Mouse (Mus musculus): ENCODE data around the gene Gm11549. TPM values are rescaled to one million over a fixed set of nuclear protein-coding genes. Genes with fewer than 3 reads are reported as not detected.

Gm11549 gene
- total RNA-seq, 2 experiments from 2014 or later, result 2.1 to 2.5 TPM

GRCm38 (mm10) chr3:36478776-36479175 lies 42.8 kb downstream of the Gm11549 start:
- no peak for DNase-seq

- no peak for DNase-seq
Measured at GRCm38 (mm10) chr3:36476261-36477155, 45.1 kb downstream of the Gm11549 start.

- peak; percentile 87 to 90 for DNase-seq
Measured at GRCm38 (mm10) chr3:36475532-36476087, 46.0 kb downstream of the Gm11549 start, which contains the start of the genes Anxa5 and 1810062G17Rik. Gene Anxa5, minus strand, starts transcription at chr3:36475894. Gene 1810062G17Rik, plus strand, starts transcription at chr3:36475937.

GRCm38 (mm10) chr3:36474938-36475483 lies 46.6 kb downstream of the Gm11549 start:
- peak; percentile 17 to 22 for DNase-seq

- no peak for DNase-seq
Measured at GRCm38 (mm10) chr3:36474421-36474820, 47.2 kb downstream of the Gm11549 start.

- DNase-seq, result no peak
Measured at GRCm38 (mm10) chr3:36473222-36473621, 48.4 kb downstream of the Gm11549 start.

- no peak for DNase-seq
Measured at GRCm38 (mm10) chr3:36471856-36472255, 49.8 kb downstream of the Gm11549 start.

GRCm38 (mm10) chr3:36468871-36469270 lies 52.7 kb downstream of the Gm11549 start:
- no peak for DNase-seq

GRCm38 (mm10) chr3:36467632-36468031 lies 54.0 kb downstream of the Gm11549 start:
- no peak for DNase-seq

- no peak for DNase-seq
Measured at GRCm38 (mm10) chr3:36465538-36465937, 56.1 kb downstream of the Gm11549 start.

Small RNA genes within 50 kb of the gene (microRNA-seq; reads per million reads assigned to microRNA genes)
- 0 to 0.42 reads per million in 2 experiments for gene Mir7009

Other genes with a start within 250 kb of the Gm11549 start
- gene Anxa5, start 45.9 kb downstream of the Gm11549 start, total RNA-seq (2021), result 10 to 100 TPM; 46.6 to 49.3 TPM
- not detected for gene 1810062G17Rik, start 45.9 kb downstream of the Gm11549 start, total RNA-seq (2021)
- gene Exosc9, start 30.8 kb upstream of the Gm11549 start, total RNA-seq (2021), result 10 to 100 TPM; 36.0 to 42.3 TPM
- gene Ccna2, start 50.3 kb upstream of the Gm11549 start, total RNA-seq (2021), result 1 to 10 TPM; 1.3 to 1.4 TPM
- gene Bbs7, start 91.7 kb upstream of the Gm11549 start, total RNA-seq (2021), result 10 to 100 TPM; 18.0 to 18.6 TPM
- gene Trpc3, start 168.4 kb upstream of the Gm11549 start, total RNA-seq (2021), result 1 to 10 TPM; 4.7 to 5.9 TPM